Mouse (Mus musculus) olfactory bulb, adult 2 months (tissue): ENCODE results near the gene Pdcd11.

Experiments
- CTCF ChIP-seq: fragments of 200-500 bp; IDR thresholded peaks from 2 replicates; pipeline ENCODE4 v1.5.1; 2012; ENCODE audit warnings: low read depth, mild to moderate bottlenecking, low read length, moderate library complexity; ENCODE audit not compliant: insufficient read depth
- POLR2A ChIP-seq: fragments of 200-500 bp; IDR thresholded peaks from 2 replicates; pipeline ENCODE4 v1.6.1; 2012; ENCODE audit warnings: mild to moderate bottlenecking, low read depth, low read length, moderate library complexity; ENCODE audit not compliant: insufficient read depth

- no peak for TF ChIP-seq POLR2A
- TF ChIP-seq CTCF = no peak
Observed at GRCm38 (mm10) chr19:47130551-47131125, 40.1 kb downstream of the Pdcd11 start.
